Mouse (Mus musculus) intestine, postnatal 0 days (tissue): ENCODE measurements around the gene Tomm6. TPM values are rescaled to one million over a fixed set of nuclear protein-coding genes. Genes with fewer than 3 reads are reported as not detected.

Experiments
- ATAC-seq: fragments of 200-750 bp; cut with Nextera tagmentation; 2 replicates; pipeline ENCODE4 v1.8.0; 2017; ENCODE audit warnings: mild to moderate bottlenecking, moderate TSS enrichment, moderate library complexity
- H3K27ac ChIP-seq: fragments of 300-500 bp; sonication (generic); 2 replicates; pipeline ENCODE4 v1.5.1; 2014; ENCODE audit warnings: mild to moderate bottlenecking, low read depth, low read length, moderate library complexity
- H3K27me3 ChIP-seq: fragments of 300-500 bp; sonication (generic); replicated peaks from 2 replicates; pipeline ENCODE4 v1.6.1; 2014; ENCODE audit warnings: low read length, mixed read lengths; ENCODE audit not compliant: control insufficient read depth, insufficient read depth
- H3K36me3 ChIP-seq: fragments of 300-500 bp; sonication (generic); 2 replicates; pipeline ENCODE4 v1.6.1; 2014; ENCODE audit warnings: mild to moderate bottlenecking, moderate library complexity; ENCODE audit not compliant: control insufficient read depth, insufficient read depth
- H3K4me1 ChIP-seq: fragments of 300-500 bp; sonication (generic); replicated peaks from 2 replicates; pipeline ENCODE4 v1.6.1; 2014; ENCODE audit warnings: antibody characterized with exemption, low read length, mixed read lengths; ENCODE audit not compliant: control insufficient read depth, insufficient read depth
- H3K4me2 ChIP-seq: fragments of 300-500 bp; sonication (generic); replicated peaks from 2 replicates; pipeline ENCODE4 v1.6.1; 2014; ENCODE audit warnings: low read depth, mild to moderate bottlenecking, moderate library complexity
- H3K4me3 ChIP-seq: fragments of 300-500 bp; sonication (generic); 2 replicates; pipeline ENCODE4 v1.5.1; 2014; ENCODE audit warnings: low read depth, low read length
- H3K9ac ChIP-seq: fragments of 300-500 bp; sonication (generic); 2 replicates; pipeline ENCODE4 v1.6.1; 2014; ENCODE audit warnings: mild to moderate bottlenecking, low read depth, low read length
- H3K9me3 ChIP-seq: fragments of 300-500 bp; sonication (generic); 2 replicates; pipeline ENCODE4 v1.6.1; 2016; ENCODE audit warnings: mixed run types; ENCODE audit not compliant: control insufficient read depth
- CTCF ChIP-seq: sonication (generic); IDR thresholded peaks from 2 replicates; pipeline ENCODE4 v1.5.1; 2016; ENCODE audit warnings: low read depth, mild to moderate bottlenecking, control low read depth, antibody characterized with exemption, moderate library complexity
- WGBS: fragments of 180-500 bp; shearing (Covaris S2); extraction: QIAGEN DNeasy Blood & Tissue Kit; methylation state at CpG from one replicate; pipeline ENCODE4 v1.1.7; 2014; 5-methylcytosine and 5-hydroxymethylcytosine counted together
- polyA plus RNA-seq: library from polyadenylated mRNA; unstranded; fragments of >200 nt; fragmentation: Nextera tagmentation; extraction: Ambion mirVana; gene quantifications from 2 replicates; pipeline ENCODE4 v1.2.1, GENCODE M21; 2015

Tomm6 gene
- polyA plus RNA-seq, 1 experiment from 2014 or later = 384 TPM

DNA sequence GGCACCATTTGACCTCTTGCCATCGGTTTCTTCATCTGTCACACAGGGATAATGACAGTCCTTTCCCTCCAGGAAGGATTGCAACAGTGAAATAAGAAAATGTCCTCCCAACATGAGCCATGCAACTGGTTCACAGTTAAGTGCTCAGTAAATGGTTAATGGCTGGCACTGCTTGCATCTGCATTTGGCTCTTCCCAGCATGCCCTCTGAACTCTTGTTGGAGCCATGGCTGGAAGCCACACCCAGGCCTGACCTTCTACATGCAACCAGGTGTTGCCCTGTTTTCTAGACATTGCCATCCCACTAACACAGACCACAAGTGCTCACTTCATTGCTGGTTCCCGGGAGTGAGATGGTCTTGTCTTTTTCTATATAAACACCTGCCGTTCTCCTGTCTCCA, 19.8 kb upstream of the Tomm6 start:
- H3K36me3 ChIP-seq = peaks cover 10% of the 10 kb centered on the region; the same call in 1 of the 2 replicates
- 72% methylated on average over 3 of the region's 3 CpGs for WGBS
- no peak for TF ChIP-seq CTCF
- no peak overlapping the region for H3K9ac ChIP-seq
- H3K27me3 ChIP-seq = no peaks in the 10 kb centered on the region
- no peak overlapping the region for H3K27ac ChIP-seq
- no peak overlapping the region for H3K4me3 ChIP-seq
- ATAC-seq = no peak
- H3K4me1 ChIP-seq = no peaks in the 10 kb centered on the region
- H3K9me3 ChIP-seq = no peaks in the 10 kb centered on the region
- no peak overlapping the region for H3K4me2 ChIP-seq

DNA sequence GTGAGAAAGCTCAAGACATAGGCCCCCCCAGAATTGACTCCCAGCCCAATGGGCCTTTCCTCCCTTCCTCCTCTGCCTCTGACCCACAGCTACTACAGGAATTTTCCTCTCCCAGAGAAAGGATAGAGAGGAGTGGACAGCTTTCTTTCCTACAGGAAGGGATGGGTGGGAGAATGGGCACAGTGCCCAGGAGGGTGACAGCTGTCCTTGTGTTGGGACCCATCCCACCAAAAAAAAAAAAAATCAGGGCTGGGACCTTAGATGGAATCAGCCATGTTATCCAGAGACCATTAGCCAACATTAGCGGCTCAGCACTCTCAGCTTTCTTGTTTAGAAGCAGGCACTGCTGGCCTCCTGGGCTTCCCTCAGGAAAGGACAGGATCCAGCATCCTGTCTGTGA, 18.0 kb upstream of the Tomm6 start:
- H3K27ac ChIP-seq = no peak overlapping the region
- peaks cover 27% of the 10 kb centered on the region for H3K36me3 ChIP-seq
- no peak for ATAC-seq
- H3K9me3 ChIP-seq = no peaks in the 10 kb centered on the region
- no peaks in the 10 kb centered on the region for H3K27me3 ChIP-seq
- H3K4me1 ChIP-seq = no peaks in the 10 kb centered on the region
- H3K9ac ChIP-seq = no peak overlapping the region
- no peak overlapping the region for H3K4me3 ChIP-seq
- 50% methylated on average over 1 of the region's 1 CpGs for WGBS
- no peak overlapping the region for H3K4me2 ChIP-seq
- TF ChIP-seq CTCF = no peak

DNA sequence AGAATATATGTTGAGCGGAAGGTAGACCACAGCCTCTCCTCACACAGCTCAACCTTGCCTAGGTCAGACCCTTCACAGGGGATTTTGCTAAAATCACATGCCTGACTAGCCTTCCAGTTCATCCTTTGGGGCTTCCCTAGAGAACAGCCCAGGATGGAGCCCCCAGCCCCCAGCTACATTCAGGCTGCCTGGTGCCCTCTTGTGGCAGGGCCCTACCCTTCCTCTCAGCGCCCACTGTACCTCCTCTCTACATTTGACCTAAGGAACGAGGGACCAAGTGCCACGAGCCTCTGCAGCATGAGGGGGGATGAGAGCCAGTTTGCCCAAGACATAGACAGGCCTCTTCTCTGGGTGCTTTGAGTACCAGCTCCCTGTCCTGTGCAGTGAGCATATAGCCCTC, 16.5 kb upstream of the Tomm6 start:
- H3K36me3 ChIP-seq = peaks cover 38% of the 10 kb centered on the region
- H3K4me2 ChIP-seq = no peak overlapping the region
- H3K9me3 ChIP-seq = no peaks in the 10 kb centered on the region
- TF ChIP-seq CTCF = peak; percentile 32
- H3K4me1 ChIP-seq = no peaks in the 10 kb centered on the region
- 78% methylated on average over 4 of the region's 4 CpGs for WGBS
- ATAC-seq = no peak
- no peak overlapping the region for H3K27ac ChIP-seq
- H3K9ac ChIP-seq = no peak overlapping the region
- no peak overlapping the region for H3K4me3 ChIP-seq
- no peaks in the 10 kb centered on the region for H3K27me3 ChIP-seq

DNA sequence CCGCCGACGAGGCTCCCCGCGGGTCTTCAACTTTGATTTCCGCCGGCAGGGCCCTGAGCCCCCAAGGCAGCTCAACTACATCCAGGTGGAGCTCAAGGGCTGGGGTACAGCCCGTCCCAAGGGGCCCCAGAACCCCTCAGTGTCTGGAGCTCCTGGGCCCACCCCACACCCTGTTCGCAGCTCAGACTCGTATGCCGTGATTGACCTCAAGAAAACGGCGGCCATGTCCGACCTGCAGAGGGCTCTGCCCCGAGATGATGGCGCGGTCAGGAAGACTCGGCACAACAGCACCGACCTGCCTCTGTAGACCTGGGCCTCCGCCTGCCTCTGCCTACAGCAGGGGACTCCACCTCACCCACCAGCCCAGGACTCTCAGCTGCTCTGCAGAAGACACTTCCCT, 15.4 kb upstream of the Tomm6 start:
- no peaks in the 10 kb centered on the region for H3K4me1 ChIP-seq
- no peak overlapping the region for H3K4me2 ChIP-seq
- WGBS = 63% methylated on average over 20 of the region's 20 CpGs
- no peak overlapping the region for H3K9ac ChIP-seq
- 0 out of 2 replicates have a peak, but pooled peaks have one; percentile 8 for TF ChIP-seq CTCF
- no peak for ATAC-seq
- no peaks in the 10 kb centered on the region for H3K27me3 ChIP-seq
- H3K27ac ChIP-seq = no peak overlapping the region
- peaks cover 41% of the 10 kb centered on the region for H3K36me3 ChIP-seq
- no peak overlapping the region for H3K4me3 ChIP-seq
- no peaks in the 10 kb centered on the region for H3K9me3 ChIP-seq

DNA sequence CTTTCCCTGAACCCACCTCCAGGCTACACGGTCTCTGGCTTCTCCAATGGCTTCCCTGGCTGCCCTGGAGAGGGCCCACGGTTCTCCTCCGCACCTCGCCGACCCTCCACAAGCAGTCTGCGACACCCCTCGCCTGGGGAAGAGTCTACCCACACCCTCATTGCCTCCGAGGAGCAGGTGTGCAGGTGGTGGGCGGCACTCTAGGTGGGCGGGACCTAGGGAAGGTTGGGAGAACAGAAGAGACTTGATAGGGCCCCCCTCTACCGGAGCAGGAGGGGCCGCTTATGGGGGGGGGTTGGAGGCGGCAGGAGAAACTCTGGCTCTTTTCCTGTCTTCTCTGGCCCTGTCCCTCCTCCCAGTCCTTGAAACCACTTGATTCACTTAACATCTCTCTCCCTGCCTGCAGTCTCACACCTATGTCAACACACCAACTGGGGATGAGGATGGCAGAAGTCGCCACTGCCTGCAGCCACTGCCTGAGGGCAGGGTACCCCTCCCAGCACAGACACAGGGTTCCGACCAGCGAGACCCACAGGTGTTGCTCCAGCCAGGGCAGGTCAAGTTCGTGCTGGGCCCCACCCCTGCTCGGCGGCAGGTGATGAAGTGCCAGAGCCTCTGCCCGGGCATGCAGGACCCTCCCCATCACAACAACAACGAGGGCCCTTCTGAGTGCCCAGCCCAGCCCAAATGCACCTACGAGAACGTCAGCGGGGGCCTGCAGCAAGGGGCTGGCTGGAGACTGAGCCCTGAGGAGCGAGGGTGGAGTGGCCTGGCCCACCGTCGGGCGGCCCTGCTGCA, 14.6 kb upstream of the Tomm6 start:
- Histone ChIP-seq H3K4me3 (no peak overlapping the region), H3K9me3 (no peaks in the 10 kb centered on the region), H3K27ac (no peak overlapping the region), H3K4me1 (no peaks in the 10 kb centered on the region), H3K4me2 (no peak overlapping the region), H3K27me3 (no peaks in the 10 kb centered on the region), H3K36me3 (peaks cover 41% of the 10 kb centered on the region), H3K9ac (no peak overlapping the region)
- 56% methylated on average over 28 of the region's 28 CpGs for WGBS
- ATAC-seq = no peak
- TF ChIP-seq CTCF = no peak

DNA sequence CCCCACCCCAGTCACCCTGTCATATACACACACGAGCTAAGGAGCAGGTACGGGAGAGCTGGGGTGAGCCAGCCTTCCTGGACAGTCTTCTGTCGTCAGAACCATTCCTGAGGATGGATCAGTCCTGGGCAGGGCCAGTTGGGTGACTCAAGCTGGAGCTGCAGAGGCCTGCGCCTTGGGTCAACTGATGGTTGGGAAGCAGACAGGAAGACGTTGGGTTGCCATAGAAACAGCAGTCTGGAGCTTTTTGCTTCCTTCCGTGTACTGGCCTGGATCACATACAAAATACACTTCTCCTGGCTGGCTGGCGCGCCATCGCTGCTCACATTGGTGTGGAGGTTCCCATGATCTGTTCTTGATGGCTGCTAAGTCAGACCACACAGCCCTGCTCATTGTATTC, 13.6 kb upstream of the Tomm6 start:
- Histone ChIP-seq H3K9ac (no peak overlapping the region), H3K27ac (no peak overlapping the region), H3K4me3 (no peak overlapping the region), H3K36me3 (peaks cover 41% of the 10 kb centered on the region), H3K4me1 (no peaks in the 10 kb centered on the region), H3K9me3 (no peaks in the 10 kb centered on the region), H3K27me3 (no peaks in the 10 kb centered on the region), H3K4me2 (no peak overlapping the region)
- no peak for ATAC-seq
- 83% methylated on average over 9 of the region's 9 CpGs for WGBS
- no peak for TF ChIP-seq CTCF
